8 mouse cellular contexts compared by ENCODE assay signal in the genomic region with DNA sequence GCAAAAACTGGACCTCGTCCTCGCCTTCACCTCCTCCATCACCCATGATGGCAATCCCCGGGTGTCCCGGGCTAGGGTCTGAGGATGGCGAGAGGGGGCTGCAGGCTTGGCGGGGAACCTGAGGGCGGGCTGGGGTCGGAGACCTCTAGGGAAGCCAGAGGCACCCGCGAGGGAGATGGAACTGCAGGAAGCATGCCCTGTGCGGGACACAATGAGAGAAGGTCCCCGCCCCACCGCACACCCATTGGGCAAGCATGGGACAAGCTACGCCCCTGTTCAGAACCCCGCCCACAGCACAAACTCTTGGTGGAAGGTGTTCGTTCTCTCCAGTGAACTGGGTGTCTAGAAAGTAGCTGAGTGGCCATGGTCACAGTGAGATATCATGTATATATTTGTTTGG. TPM values are rescaled to one million over a fixed set of nuclear protein-coding genes. Genes with fewer than 3 reads are reported as not detected.
A peak's percentile ranks its signal among the peaks of the same experiment; 100 is the strongest.
DNase-seq lines count a peak whose midpoint lies in the region; ATAC-seq and TF ChIP-seq lines count a peak whose summit lies in the region.

A gene (minus strand): TSS at position 210 of the 400 bp plus-strand sequence.

- no peaks in the 10 kb centered on the region for H3K9me3 ChIP-seq in heart, embryonic 12.5 days (replicated peaks)

- no peak for TF ChIP-seq POLR2A in small intestine, adult 2 months (IDR thresholded peaks at IDR 0.05; ENCODE audit: low read depth, low read length)

- peak; percentile 75 for ATAC-seq in heart, embryonic 12.5 days (ENCODE audit: insufficient number of reproducible peaks, low FRiP score)

- H3K27ac ChIP-seq in heart, embryonic 12.5 days (ENCODE audit: poor library complexity, severe bottlenecking), result no peak within 1 kb of the TSS
- H3K27ac ChIP-seq in small intestine, adult 2 months (ENCODE audit: insufficient read depth, low read depth, low read length), result no peak within 1 kb of the TSS

- H3K9ac ChIP-seq in heart, embryonic 12.5 days, result 0 out of 2 replicates have a peak within 1 kb of the TSS, but pooled peaks have one; percentile 21

- peaks cover 16% of the 10 kb centered on the region for H3K4me1 ChIP-seq in heart, embryonic 12.5 days (replicated peaks)
- H3K4me1 ChIP-seq in small intestine, adult 2 months (ENCODE audit: control insufficient read depth, insufficient read depth, insufficient read length, low read length), result peaks cover 3% of the 10 kb centered on the region; the same call in 1 of the 2 replicates

- no peaks in the 10 kb centered on the region for H3K36me3 ChIP-seq in heart, embryonic 12.5 days
- H3K36me3 ChIP-seq in small intestine, adult 2 months (ENCODE audit: control insufficient read depth, insufficient read depth, low read length), result no peaks in the 10 kb centered on the region

- H3K4me2 ChIP-seq in heart, embryonic 12.5 days, result peak within 1 kb of the TSS; percentile 66

- DNase-seq in spleen, postnatal 36 days (ENCODE audit: low spot score in 2 of 2), result peak; percentile 35 to 46
- DNase-seq in spleen, adult 12 weeks (ENCODE audit: low spot score), result no peak
- DNase-seq in embryo, embryonic 9.5 days (ENCODE audit: extremely low spot score), result peak; percentile 82
- peak; percentile 72 for DNase-seq in kidney, postnatal 10 days
- DNase-seq in lung, postnatal 36 days, result peak; percentile 84
- no peak for DNase-seq in left cerebral cortex, adult 9 months (ENCODE audit: low spot score in 2 of 2)

- peak within 1 kb of the TSS; percentile 37 for H3K4me3 ChIP-seq in heart, embryonic 12.5 days
- 0 out of 2 replicates have a peak within 1 kb of the TSS, but pooled peaks have one; percentile 6 for H3K4me3 ChIP-seq in small intestine, adult 2 months (ENCODE audit: low read depth, low read length)

- no peak for TF ChIP-seq CTCF in small intestine, adult 2 months (IDR thresholded peaks at IDR 0.05; ENCODE audit: extremely low read depth, insufficient read length, insufficient replicate concordance, low read depth, low read length)

- WGBS in heart, embryonic 12.5 days, result 2% methylated on average over 16 of the region's 16 CpGs
- 1% methylated on average over 16 of the region's 16 CpGs for WGBS in small intestine, adult 2 months

- peaks cover 7% of the 10 kb centered on the region; the same call in 1 of the 2 replicates for H3K27me3 ChIP-seq in heart, embryonic 12.5 days (replicated peaks)
- no peaks in the 10 kb centered on the region; the same call in 1 of the 2 replicates for H3K27me3 ChIP-seq in small intestine, adult 2 months (ENCODE audit: control insufficient read depth, insufficient read depth, low read length)

RNA-seq across cellular contexts. Expression of the gene that starts here (rescaled TPM):
- 0.14 and 0.24 TPM in 2 replicates for polyA plus RNA-seq in heart, embryonic 12.5 days (2016; fragmentation: Nextera tagmentation; extraction: Ambion mirVana)
- 0.03 and 0.05 TPM in 2 replicates for polyA plus RNA-seq in small intestine, adult 2 months (2012; rRNA removed)

Comparison
In these comparisons a context has a peak if more than half of its experiments do, and no peak if none do; other contexts are left out.
1. DNase-seq: peak in spleen, postnatal 36 days (2 of 2), embryo, embryonic 9.5 days (single experiment), kidney, postnatal 10 days (single experiment) and lung, postnatal 36 days (single experiment); none in spleen, adult 12 weeks (single experiment) and left cerebral cortex, adult 9 months (0 of 2).
2. Peak in ATAC-seq, H3K4me3 ChIP-seq, H3K9ac ChIP-seq and H3K4me2 ChIP-seq in heart, embryonic 12.5 days; RNA of the gene not detected or under 1 TPM.